Mouse (Mus musculus) midbrain, embryonic 10.5 days (tissue): ENCODE results near the gene Itpa. TPM values are rescaled to one million over a fixed set of nuclear protein-coding genes. Genes with fewer than 3 reads are reported as not detected.

ENCODE experiments used
- DNase-seq: peaks from one replicate; pipeline ENCODE4 v3.0.0-alpha.2; 2017; ENCODE audit warnings: low spot score
- H3K27ac ChIP-seq: fragments of 300-500 bp; sonication (generic); replicated peaks from 2 replicates; pipeline ENCODE4 v1.5.1; 2016; ENCODE audit warnings: mild to moderate bottlenecking
- H3K27me3 ChIP-seq: fragments of 300-500 bp; sonication (generic); 2 replicates; pipeline ENCODE4 v1.6.1; 2016; ENCODE audit warnings: low read depth, mild to moderate bottlenecking; ENCODE audit not compliant: poor library complexity, severe bottlenecking
- H3K36me3 ChIP-seq: fragments of 300-500 bp; sonication (generic); 2 replicates; pipeline ENCODE4 v1.6.1; 2016; ENCODE audit warnings: mild to moderate bottlenecking, moderate library complexity
- H3K4me1 ChIP-seq: fragments of 300-500 bp; sonication (generic); 2 replicates; pipeline ENCODE4 v1.6.1; 2016
- H3K4me3 ChIP-seq: fragments of 300-500 bp; sonication (generic); 2 replicates; pipeline ENCODE4 v1.5.1; 2016; ENCODE audit warnings: mild to moderate bottlenecking, moderate library complexity
- H3K9me3 ChIP-seq: fragments of 300-500 bp; sonication (generic); replicated peaks from 2 replicates; pipeline ENCODE4 v1.6.1; 2016; ENCODE audit warnings: mild to moderate bottlenecking
- WGBS: fragments of 180-500 bp; shearing (Covaris S2); methylation state at CpG from one replicate; pipeline ENCODE4 v1.1.7; 2016; 5-methylcytosine and 5-hydroxymethylcytosine counted together
- polyA plus RNA-seq: library from polyadenylated mRNA; unstranded; fragments of >200 nt; fragmentation: Nextera tagmentation; extraction: Ambion mirVana; gene quantifications from 2 replicates; pipeline ENCODE4 v1.2.1, GENCODE M21; 2016

The Itpa gene
- polyA plus RNA-seq, 1 experiment from 2014 or later: 161 TPM

- 0% methylated on average over 40 of the region's 40 CpGs for WGBS
- Histone ChIP-seq H3K4me1 (peaks cover 45% of the 10 kb centered on the region), H3K27me3 (no peaks in the 10 kb centered on the region), H3K36me3 (peaks cover 37% of the 10 kb centered on the region), H3K4me3 (peak within 1 kb of the TSS; percentile 71), H3K9me3 (no peaks in the 10 kb centered on the region), H3K27ac (peak within 1 kb of the TSS; percentile 98)
- DNase-seq: peak; percentile 95
These were observed 3.2 kb upstream of the Itpa start, which contains the start of gene Ddrgk1 for GRCm38 (mm10) chr2:130664102-130664701. Gene Ddrgk1, minus strand, starts transcription at chr2:130664659.

GRCm38 (mm10) chr2:130677211-130677610 lies 9.8 kb downstream of the Itpa start:
- no peak overlapping the region for H3K4me3 ChIP-seq
- no peaks in the 10 kb centered on the region for H3K9me3 ChIP-seq
- no peaks in the 10 kb centered on the region for H3K27me3 ChIP-seq
- DNase-seq: no peak
- no peaks in the 10 kb centered on the region for H3K4me1 ChIP-seq
- WGBS: 93% methylated on average over 10 of the region's 10 CpGs
- H3K27ac ChIP-seq: no peak overlapping the region
- H3K36me3 ChIP-seq: peaks cover 98% of the 10 kb centered on the region

- Histone ChIP-seq H3K9me3 (no peaks in the 10 kb centered on the region), H3K36me3 (peaks cover 100% of the 10 kb centered on the region)
- 94% methylated on average over 12 of the region's 12 CpGs for WGBS
These were observed 11.7 kb downstream of the Itpa start for GRCm38 (mm10) chr2:130679154-130679553.

GRCm38 (mm10) chr2:130679899-130680298 lies 12.5 kb downstream of the Itpa start:
- no peak for DNase-seq
- H3K9me3 ChIP-seq: no peaks in the 10 kb centered on the region
- 92% methylated on average over 6 of the region's 6 CpGs for WGBS
- no peak overlapping the region for H3K4me3 ChIP-seq
- H3K27me3 ChIP-seq: no peaks in the 10 kb centered on the region
- H3K4me1 ChIP-seq: no peaks in the 10 kb centered on the region
- peaks cover 100% of the 10 kb centered on the region for H3K36me3 ChIP-seq
- H3K27ac ChIP-seq: no peak overlapping the region

More at GRCm38 (mm10) chr2:130679154-130679553, 11.7 kb downstream of the Itpa start:
- Histone ChIP-seq H3K4me3 (no peak overlapping the region), H3K27me3 (no peaks in the 10 kb centered on the region), H3K27ac (no peak overlapping the region), H3K4me1 (no peaks in the 10 kb centered on the region)
- DNase-seq: no peak

GRCm38 (mm10) chr2:130681531-130681930 lies 14.1 kb downstream of the Itpa start:
- no peak overlapping the region for H3K4me3 ChIP-seq
- no peaks in the 10 kb centered on the region for H3K9me3 ChIP-seq
- WGBS: 88% methylated on average over 3 of the region's 3 CpGs
- peaks cover 99% of the 10 kb centered on the region for H3K36me3 ChIP-seq
- no peak overlapping the region for H3K27ac ChIP-seq
- H3K27me3 ChIP-seq: no peaks in the 10 kb centered on the region
- no peak for DNase-seq
- H3K4me1 ChIP-seq: no peaks in the 10 kb centered on the region

- H3K4me3 ChIP-seq: no peak overlapping the region
- 88% methylated on average over 9 of the region's 9 CpGs for WGBS
- H3K9me3 ChIP-seq: no peaks in the 10 kb centered on the region
- no peak overlapping the region for H3K27ac ChIP-seq
- no peaks in the 10 kb centered on the region for H3K4me1 ChIP-seq
- H3K27me3 ChIP-seq: no peaks in the 10 kb centered on the region
- DNase-seq: no peak
- peaks cover 64% of the 10 kb centered on the region for H3K36me3 ChIP-seq
These were observed 18.0 kb downstream of the Itpa start for GRCm38 (mm10) chr2:130685426-130685825.

GRCm38 (mm10) chr2:130689011-130689410 lies 21.6 kb downstream of the Itpa start:
- Histone ChIP-seq H3K27me3 (peaks cover 2% of the 10 kb centered on the region), H3K36me3 (peaks cover 28% of the 10 kb centered on the region), H3K9me3 (no peaks in the 10 kb centered on the region), H3K4me1 (no peaks in the 10 kb centered on the region), H3K4me3 (no peak overlapping the region), H3K27ac (no peak overlapping the region)
- DNase-seq: no peak
- 80% methylated on average over 2 of the region's 2 CpGs for WGBS

GRCm38 (mm10) chr2:130693563-130693962 lies 26.2 kb downstream of the Itpa start:
- Histone ChIP-seq H3K36me3 (no peaks in the 10 kb centered on the region), H3K4me3 (no peak overlapping the region), H3K27me3 (peaks cover 48% of the 10 kb centered on the region), H3K4me1 (peaks cover 22% of the 10 kb centered on the region), H3K9me3 (no peaks in the 10 kb centered on the region), H3K27ac (no peak overlapping the region)
- 46% methylated on average over 3 of the region's 3 CpGs for WGBS
- DNase-seq: no peak

- no peaks in the 10 kb centered on the region for H3K9me3 ChIP-seq
- H3K4me1 ChIP-seq: peaks cover 22% of the 10 kb centered on the region
- H3K27me3 ChIP-seq: peaks cover 70% of the 10 kb centered on the region
- no peaks in the 10 kb centered on the region for H3K36me3 ChIP-seq
- under 1% methylated on average over 31 of the region's 31 CpGs for WGBS
- H3K4me3 ChIP-seq: peak overlapping the region; percentile 70
- DNase-seq: no peak
- H3K27ac ChIP-seq: no peak overlapping the region
These were observed 29.3 kb downstream of the Itpa start for GRCm38 (mm10) chr2:130696700-130697152.

GRCm38 (mm10) chr2:130697153-130697810 lies 29.9 kb downstream of the Itpa start, which contains the start of gene Slc4a11:
Gene Slc4a11, minus strand, starts transcription at chr2:130697519.
- Histone ChIP-seq H3K27me3 (peaks cover 70% of the 10 kb centered on the region), H3K9me3 (no peaks in the 10 kb centered on the region), H3K4me1 (peaks cover 22% of the 10 kb centered on the region), H3K36me3 (no peaks in the 10 kb centered on the region), H3K27ac (peak within 1 kb of the TSS; percentile 10), H3K4me3 (peak within 1 kb of the TSS; percentile 70)
- DNase-seq: peak; percentile 63
- under 1% methylated on average over 65 of the region's 65 CpGs for WGBS

- Histone ChIP-seq H3K27me3 (peaks cover 70% of the 10 kb centered on the region), H3K4me1 (peaks cover 22% of the 10 kb centered on the region), H3K27ac (peak overlapping the region; percentile 10), H3K9me3 (no peaks in the 10 kb centered on the region), H3K4me3 (peak overlapping the region; percentile 70), H3K36me3 (no peaks in the 10 kb centered on the region)
- 3% methylated on average over 14 of the region's 14 CpGs for WGBS
- DNase-seq: peak; percentile 22
These were observed 30.4 kb downstream of the Itpa start for GRCm38 (mm10) chr2:130697821-130698266.

- H3K4me1 ChIP-seq: peaks cover 9% of the 10 kb centered on the region
- no peaks in the 10 kb centered on the region for H3K9me3 ChIP-seq
- no peak overlapping the region for H3K27ac ChIP-seq
- H3K36me3 ChIP-seq: peaks cover 4% of the 10 kb centered on the region; the same call in 1 of the 2 replicates
- H3K27me3 ChIP-seq: peaks cover 16% of the 10 kb centered on the region
- no peak overlapping the region for H3K4me3 ChIP-seq
- WGBS: 77% methylated on average over 9 of the region's 9 CpGs
- DNase-seq: no peak
These were observed 36.9 kb downstream of the Itpa start for GRCm38 (mm10) chr2:130704040-130705001.
